Mouse (Mus musculus): Measurements from ENCODE around the gene Cacng2.

DNA sequence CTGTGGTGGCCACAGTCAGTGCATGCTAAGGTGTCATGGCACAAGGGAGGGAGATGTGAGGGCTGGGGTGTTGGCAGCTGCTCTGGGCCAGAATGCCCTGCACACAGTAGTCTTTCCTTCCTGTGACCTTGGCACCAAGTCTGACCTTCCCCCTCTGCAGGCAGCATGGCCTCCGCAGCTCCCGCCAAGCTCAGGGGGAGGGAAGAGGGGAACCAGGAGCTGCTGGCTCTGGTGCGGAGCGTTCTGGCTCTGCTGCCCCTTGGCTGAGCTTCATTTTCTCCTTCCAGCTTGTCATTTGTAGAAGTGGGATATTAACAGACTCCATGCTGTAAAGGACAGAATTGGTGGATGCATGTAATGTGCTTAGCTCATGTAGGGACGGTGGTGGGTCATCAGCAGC is 38.5 kb upstream of the Cacng2 start:
- no peak for TF ChIP-seq CTCF (IDR thresholded peaks at IDR 0.05; ENCODE audit: control insufficient read depth, insufficient read depth, insufficient read length)
- TF ChIP-seq MAX (IDR thresholded peaks at IDR 0.05), result no peak
- no peak for TF ChIP-seq USF1 (IDR thresholded peaks at IDR 0.05; ENCODE audit: low read depth)
- TF ChIP-seq MYOD1 (IDR thresholded peaks at IDR 0.05; ENCODE audit: control insufficient read depth, insufficient read length, low read depth), result no peak
- TF ChIP-seq CEBPB (IDR thresholded peaks at IDR 0.05; ENCODE audit: low read depth), result no peak

Measured in C2C12 (cell line).